Mouse (Mus musculus) small intestine, adult 10 weeks (tissue): ENCODE measurements around the gene Hes2. TPM values are rescaled to one million over a fixed set of nuclear protein-coding genes. Genes with fewer than 3 reads are reported as not detected.

ENCODE experiments used
- polyA plus RNA-seq: library from polyadenylated mRNA; stranded (reverse); fragments of 350-450 nt; fragmentation: Illumina TruSeq; extraction: RNeasy Lipid Tissue Mini Kit (QIAGEN cat#74804); gene quantifications from one replicate; pipeline ENCODE4 v1.2.3, GENCODE M21; 2014; ENCODE audit warnings: low replicate concordance

Hes2 gene
- polyA plus RNA-seq = 6.7 TPM

DNA sequence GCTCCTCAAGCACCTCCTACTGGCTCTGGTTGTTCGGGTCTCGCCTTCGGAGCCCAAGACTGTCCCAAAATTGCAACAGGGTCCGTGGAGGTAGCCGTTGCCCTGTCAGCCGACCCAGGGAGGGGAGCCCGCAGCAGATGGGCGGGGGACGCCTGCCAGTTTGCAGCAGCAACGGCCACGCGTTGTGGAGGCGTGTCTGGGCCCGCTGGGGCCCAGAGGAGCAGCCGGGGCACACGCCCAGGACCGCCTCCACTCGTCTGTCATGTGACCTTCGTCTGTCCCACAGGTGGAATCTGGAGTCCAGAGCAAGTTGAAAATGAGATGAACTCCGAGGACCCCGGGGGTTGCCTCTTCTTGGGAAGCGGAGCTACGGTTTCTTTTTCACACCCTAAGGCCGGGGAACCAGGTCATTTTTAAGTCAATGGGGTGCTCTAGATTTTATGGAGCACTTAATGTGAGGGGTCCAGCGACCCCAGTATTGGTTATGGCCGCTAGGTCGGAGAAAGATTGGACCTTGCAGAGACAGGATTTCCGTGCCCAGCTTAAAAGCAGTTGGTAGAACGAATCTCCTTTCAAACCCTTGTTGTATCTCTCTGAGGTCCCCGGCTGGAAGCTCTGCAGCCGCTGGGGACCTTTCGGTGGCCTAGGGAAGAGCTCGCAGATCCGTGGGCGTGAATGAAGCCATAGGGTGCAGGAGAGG lies at the start of gene Hes2:
Gene Hes2, plus strand, starts transcription at position 283 of the 700 bp plus-strand sequence.

DNA sequence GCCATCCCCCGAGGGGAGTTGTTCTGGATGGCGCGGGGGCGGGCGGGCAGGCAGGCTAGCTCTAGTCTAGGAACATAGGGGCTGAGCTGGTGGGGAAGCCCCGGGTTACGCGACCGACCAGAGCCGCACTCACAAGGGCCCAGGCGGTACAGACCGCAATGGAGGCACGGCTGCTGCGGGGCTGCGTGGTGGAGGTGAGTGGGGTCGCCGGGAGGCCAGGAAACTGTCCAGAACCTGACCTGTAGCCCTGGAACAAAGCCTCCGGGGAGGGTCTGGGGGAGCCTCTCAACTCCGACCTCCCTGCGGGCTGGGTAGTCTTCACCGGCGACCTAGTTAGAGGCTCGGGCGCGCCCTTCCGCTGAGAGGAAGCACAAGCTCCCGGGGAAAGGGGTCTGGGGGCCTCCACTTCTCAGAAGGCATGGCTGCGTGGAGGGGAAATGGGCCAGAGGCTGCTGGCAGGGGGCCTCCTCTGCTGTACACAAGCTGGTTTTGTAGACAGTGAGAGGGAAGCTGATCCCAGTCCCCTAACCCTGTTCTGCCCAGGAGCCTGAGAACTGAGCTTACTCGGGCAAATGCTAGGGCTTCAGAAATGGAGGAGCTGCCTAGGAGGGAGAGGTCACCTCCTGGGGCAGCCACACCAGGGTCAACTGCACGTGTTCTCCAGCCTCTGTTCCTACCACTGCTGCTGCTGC lies 42.6 kb upstream of the Hes2 start, which contains the start of gene Tnfrsf25:
Gene Tnfrsf25, plus strand, starts transcription at position 14 of the 692 bp plus-strand sequence.

DNA sequence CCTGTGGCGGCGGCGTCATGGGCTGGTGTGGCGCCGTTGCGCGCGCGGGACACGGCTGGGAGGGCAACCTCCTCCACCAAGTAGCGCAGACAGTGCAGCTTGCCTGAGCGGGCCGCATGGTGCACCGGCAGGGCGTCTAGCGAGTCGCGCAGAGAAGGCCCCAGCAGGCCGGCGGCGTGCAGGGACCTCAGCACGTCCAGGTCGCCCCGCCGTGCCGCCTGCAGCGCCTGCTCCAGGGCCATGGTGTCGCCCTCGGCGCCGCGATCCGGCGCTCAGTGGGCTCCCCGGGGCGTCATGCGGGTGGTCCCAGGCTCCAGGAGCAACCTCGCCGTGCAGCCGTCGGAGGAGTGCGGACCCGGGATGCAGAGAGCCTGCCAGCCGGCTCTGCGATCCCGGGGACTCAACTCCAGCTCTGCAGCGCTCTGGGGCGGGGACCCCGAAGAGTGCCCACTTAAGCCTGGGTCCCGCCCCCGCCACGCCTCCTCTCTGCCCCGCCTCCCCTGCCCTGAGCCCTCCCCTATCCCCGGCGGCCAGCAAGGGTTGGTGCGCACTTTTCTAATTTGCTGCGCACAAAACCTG lies 6.6 kb upstream of the Hes2 start, which contains the start of gene Espn:
Gene Espn, minus strand, starts transcription at position 406 of the 579 bp plus-strand sequence.

GRCm38 (mm10) chr4:152177537-152178343 lies 19.1 kb downstream of the Hes2 start, which contains the start of gene Acot7:
Gene Acot7 (plus strand): TSS chr4:152178134.

Other genes starting within 250 kb of the Hes2 start
- 17.6 TPM for gene Dnajc11, start 225.2 kb upstream of the Hes2 start, polyA plus RNA-seq
- not detected for gene Thap3, start 169.9 kb upstream of the Hes2 start, polyA plus RNA-seq
- gene Phf13, start 162.6 kb upstream of the Hes2 start, polyA plus RNA-seq = 4.8 TPM
- gene Klhl21, start 150.1 kb upstream of the Hes2 start, polyA plus RNA-seq = 1.1 TPM
- gene Zbtb48, start 131.2 kb upstream of the Hes2 start, polyA plus RNA-seq = 1.3 TPM
- not detected for gene Tas1r1, start 120.3 kb upstream of the Hes2 start, polyA plus RNA-seq
- gene Nol9, start 119.5 kb upstream of the Hes2 start, polyA plus RNA-seq = 9.7 TPM
- not detected for gene Plekhg5, start 86.4 kb upstream of the Hes2 start, polyA plus RNA-seq
- not detected for gene Tnfrsf25, start 42.9 kb upstream of the Hes2 start, polyA plus RNA-seq
- gene Espn, start 6.5 kb upstream of the Hes2 start, polyA plus RNA-seq = 5.0 TPM
- 0.74 TPM for gene Acot7, start 19.3 kb downstream of the Hes2 start, polyA plus RNA-seq
- gene Gpr153, start 115.4 kb downstream of the Hes2 start, polyA plus RNA-seq = 0.63 TPM
- not detected for gene Hes3, start 132.8 kb downstream of the Hes2 start, polyA plus RNA-seq
- gene Icmt, start 138.4 kb downstream of the Hes2 start, polyA plus RNA-seq = 7.0 TPM
- 0.48 TPM for gene Rnf207, start 160.1 kb downstream of the Hes2 start, polyA plus RNA-seq
- gene Rpl22, start 166.9 kb downstream of the Hes2 start, polyA plus RNA-seq = 170 TPM
- 0.07 TPM for gene Chd5, start 179.8 kb downstream of the Hes2 start, polyA plus RNA-seq